Mouse (Mus musculus) adipose tissue, adult 10 weeks (tissue): Measurements from ENCODE around the gene Lzts2. TPM values are rescaled to one million over a fixed set of nuclear protein-coding genes. Genes with fewer than 3 reads are reported as not detected.

Experiments used
- polyA plus RNA-seq: library from polyadenylated mRNA; stranded (reverse); fragments of 350-450 nt; fragmentation: Illumina TruSeq; extraction: RNeasy Lipid Tissue Mini Kit (QIAGEN cat#74804); gene quantifications from one replicate; pipeline ENCODE4 v1.2.3, GENCODE M21; 2014; ENCODE audit warnings: low read depth, low replicate concordance

The Lzts2 gene
- 60.8 TPM for polyA plus RNA-seq

GRCm38 (mm10) chr19:45014335-45014971, at the start of gene Lzts2:
Gene Lzts2 (plus strand): TSS chr19:45014414.

GRCm38 (mm10) chr19:44988831-44989566, 25.2 kb upstream of the Lzts2 start, which contains the start of gene Sema4g:
Gene Sema4g (plus strand): TSS chr19:44989101.

GRCm38 (mm10) chr19:45005444-45005843, 8.8 kb upstream of the Lzts2 start, which contains the start of gene Twnk:
Gene Twnk (plus strand): TSS chr19:45005663.

GRCm38 (mm10) chr19:45005957-45006712, 8.1 kb upstream of the Lzts2 start, which contains the start of gene Mrpl43:
Gene Mrpl43 (minus strand): TSS chr19:45006442.

GRCm38 (mm10) chr19:45045651-45046050, 31.4 kb downstream of the Lzts2 start, which contains the start of gene Pdzd7:
Gene Pdzd7 (minus strand): TSS chr19:45045717.

GRCm38 (mm10) chr19:45047417-45047934, 33.3 kb downstream of the Lzts2 start, which contains the start of gene Sfxn3:
Gene Sfxn3 (plus strand): TSS chr19:45047503.

GRCm38 (mm10) chr19:45074580-45075322, 60.5 kb downstream of the Lzts2 start, which contains the start of gene Kazald1:
Gene Kazald1 (plus strand): TSS chr19:45075241.

Other genes with a start within 250 kb of the Lzts2 start
- 25.0 TPM for gene Slf2, start 83.3 kb upstream of the Lzts2 start, polyA plus RNA-seq
- gene Sema4g, start 25.3 kb upstream of the Lzts2 start, polyA plus RNA-seq, result 10.0 TPM
- 12.9 TPM for gene Twnk, start 8.8 kb upstream of the Lzts2 start, polyA plus RNA-seq
- gene Mrpl43, start 8.0 kb upstream of the Lzts2 start, polyA plus RNA-seq, result 42.9 TPM
- gene Pdzd7, start 31.3 kb downstream of the Lzts2 start, polyA plus RNA-seq, result 0.21 TPM
- gene Sfxn3, start 33.1 kb downstream of the Lzts2 start, polyA plus RNA-seq, result 47.0 TPM
- 7.4 TPM for gene Kazald1, start 60.8 kb downstream of the Lzts2 start, polyA plus RNA-seq
- not detected for gene Tlx1, start 136.3 kb downstream of the Lzts2 start, polyA plus RNA-seq
- not detected for gene Lbx1, start 221.4 kb downstream of the Lzts2 start, polyA plus RNA-seq